Mouse (Mus musculus) Patski (cell line): ENCODE results near the gene Fam180a. TPM values are rescaled to one million over a fixed set of nuclear protein-coding genes. Genes with fewer than 3 reads are reported as not detected.

Experiments
- ATAC-seq: fragments of 100-300 bp; one replicate; pipeline ENCODE4 v1.8.0; 2021
- CTCF ChIA-PET: fragments of 350-600 bp; sonication (Branson Sonifier 250); formaldehyde crosslinking; loops from one replicate; lab custom pipeline; 2022; ENCODE audit warnings: inconsistent platforms; lab: Charles Lee
- POLR2A ChIA-PET: fragments of 350-600 bp; sonication (Branson Sonifier 250); formaldehyde crosslinking; loops from one replicate; lab custom pipeline; 2022; ENCODE audit warnings: antibody characterized with exemption, inconsistent platforms; lab: Charles Lee
- DNase-seq: peaks from one replicate; pipeline ENCODE4 v3.0.0-alpha.2; 2011; ENCODE audit warnings: low read depth, low spot score
- H3K27me3 ChIP-seq: fragments of 371-371 bp; one replicate; pipeline ENCODE4 v1.5.1; 2021
- CTCF ChIP-seq: fragments of 100-300 bp; IDR thresholded peaks from one replicate; pipeline ENCODE4 v1.5.1; 2021
- in situ Hi-C: fragments of 300-500 bp; cut with MboI; formaldehyde crosslinking; loops from 3 replicates; pipeline ENCODE4 v1.11.1; 2018; ENCODE audit warnings: low pct_unique_long_range_greater_than_20kb, mixed read lengths
- polyA plus RNA-seq: library from polyadenylated mRNA; unstranded; gene quantifications from one replicate; pipeline ENCODE4 v1.2.3, GENCODE M21; 2021

The Fam180a gene
- polyA plus RNA-seq, 1 experiment from 2014 or later, result not detected

GRCm38 (mm10) chr6:35297001-35297400 is 28.9 kb downstream of the Fam180a start:
- DNase-seq (no peak), ATAC-seq (no peak)
- H3K27me3 ChIP-seq, result no peaks in the 10 kb centered on the region
- in situ Hi-C loops, result no loop called here
- no peak for TF ChIP-seq CTCF
- ChIA-PET CTCF (interaction anchor here (1.0 to 2.2 kb wide), 3 partner anchors 9 to 51 kb away, joined by 3 to 11 read pairs (median 4); no protein-coding TSS in a partner anchor), POLR2A (no interaction called here)

- DNase-seq (no peak), ATAC-seq (no peak)
- no peak for TF ChIP-seq CTCF
- POLR2A ChIA-PET, result no interaction called here
- H3K27me3 ChIP-seq, result no peaks in the 10 kb centered on the region
- CTCF ChIA-PET, result interaction anchor here (2.2 kb wide), 1 partner anchor 26 kb away, joined by 4 read pairs; no protein-coding TSS in a partner anchor
- in situ Hi-C loops, result no loop called here
These were observed 31.0 kb downstream of the Fam180a start for GRCm38 (mm10) chr6:35294964-35295363.

GRCm38 (mm10) chr6:35289676-35290075 is 36.3 kb downstream of the Fam180a start:
- no peak for TF ChIP-seq CTCF
- DNase-seq (no peak), ATAC-seq (no peak)
- no peaks in the 10 kb centered on the region for H3K27me3 ChIP-seq
- CTCF ChIA-PET, result no interaction called here
- in situ Hi-C loops, result loop anchor here (10.0 kb wide), 1 partner anchor 85 kb away; no protein-coding TSS in a partner anchor
- POLR2A ChIA-PET, result no interaction called here

GRCm38 (mm10) chr6:35288920-35289319 is 37.0 kb downstream of the Fam180a start:
- ChIA-PET CTCF (interaction anchor here (1.0 to 2.4 kb wide), 4 partner anchors 9 to 92 kb away, joined by 3 to 13 read pairs (median 7); no protein-coding TSS in a partner anchor), POLR2A (no interaction called here)
- ATAC-seq (no peak), DNase-seq (no peak)
- TF ChIP-seq CTCF, result no peak
- in situ Hi-C loops, result loop anchor here (10.0 kb wide), 1 partner anchor 86 kb away; no protein-coding TSS in a partner anchor
- no peaks in the 10 kb centered on the region for H3K27me3 ChIP-seq

DNA sequence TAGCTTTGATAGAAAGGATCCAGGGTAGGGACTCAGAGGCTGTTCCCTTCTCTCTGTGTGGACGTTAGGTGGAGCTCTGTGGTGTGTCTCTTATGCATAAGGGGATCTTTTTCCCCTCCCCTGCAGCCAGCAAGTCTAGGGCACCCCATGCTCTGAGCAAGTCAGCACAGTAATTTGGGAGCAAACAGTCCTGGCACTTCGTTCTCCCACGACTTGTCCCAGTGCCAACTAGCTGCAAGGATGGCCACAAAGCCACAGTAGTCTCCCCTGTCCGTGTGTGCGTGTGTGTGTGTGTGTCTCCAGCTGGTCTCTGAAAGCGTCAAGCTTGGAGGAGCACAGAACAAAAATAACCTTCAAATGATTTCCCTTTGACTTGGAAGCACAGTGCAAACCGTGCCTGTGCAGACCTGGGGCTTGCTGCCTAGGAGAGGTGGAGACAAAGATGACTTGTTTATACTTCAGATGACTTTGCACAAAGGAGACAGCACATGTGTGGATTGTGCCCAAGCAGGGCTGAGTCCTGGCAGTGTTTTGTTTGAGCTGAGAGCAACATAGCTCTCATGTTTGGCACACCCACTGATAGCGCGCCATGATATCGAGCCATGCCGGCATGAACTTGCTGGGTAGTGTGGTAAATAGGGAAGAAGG is 37.7 kb downstream of the Fam180a start:
- H3K27me3 ChIP-seq, result no peaks in the 10 kb centered on the region
- peak; percentile 58 for TF ChIP-seq CTCF
- ChIA-PET CTCF (interaction anchor here (0.8 to 2.4 kb wide), 7 partner anchors 10 to 99 kb away, joined by 3 to 13 read pairs (median 5); no protein-coding TSS in a partner anchor), POLR2A (interaction anchor here (1.2 kb wide), 1 partner anchor 90 kb away, joined by 3 read pairs; no protein-coding TSS in a partner anchor)
- DNase-seq (peak; percentile 91), ATAC-seq (peak; percentile 91)
- in situ Hi-C loops, result loop anchor here (10.0 kb wide), 1 partner anchor 87 kb away; no protein-coding TSS in a partner anchor

- in situ Hi-C loops, result no loop called here
- DNase-seq (no peak), ATAC-seq (no peak)
- POLR2A ChIA-PET, result no interaction called here
- TF ChIP-seq CTCF, result no peak
- no peaks in the 10 kb centered on the region for H3K27me3 ChIP-seq
- CTCF ChIA-PET, result interaction anchor here (0.8 kb wide), 1 partner anchor 288 kb away, joined by 3 read pairs; no protein-coding TSS in a partner anchor
These were observed 46.6 kb downstream of the Fam180a start for GRCm38 (mm10) chr6:35279306-35279705.

GRCm38 (mm10) chr6:35277903-35278587 is 47.9 kb downstream of the Fam180a start:
- ChIA-PET POLR2A (no interaction called here), CTCF (no interaction called here)
- no peaks in the 10 kb centered on the region for H3K27me3 ChIP-seq
- ATAC-seq (no peak), DNase-seq (no peak)
- in situ Hi-C loops, result no loop called here
- no peak for TF ChIP-seq CTCF

DNA sequence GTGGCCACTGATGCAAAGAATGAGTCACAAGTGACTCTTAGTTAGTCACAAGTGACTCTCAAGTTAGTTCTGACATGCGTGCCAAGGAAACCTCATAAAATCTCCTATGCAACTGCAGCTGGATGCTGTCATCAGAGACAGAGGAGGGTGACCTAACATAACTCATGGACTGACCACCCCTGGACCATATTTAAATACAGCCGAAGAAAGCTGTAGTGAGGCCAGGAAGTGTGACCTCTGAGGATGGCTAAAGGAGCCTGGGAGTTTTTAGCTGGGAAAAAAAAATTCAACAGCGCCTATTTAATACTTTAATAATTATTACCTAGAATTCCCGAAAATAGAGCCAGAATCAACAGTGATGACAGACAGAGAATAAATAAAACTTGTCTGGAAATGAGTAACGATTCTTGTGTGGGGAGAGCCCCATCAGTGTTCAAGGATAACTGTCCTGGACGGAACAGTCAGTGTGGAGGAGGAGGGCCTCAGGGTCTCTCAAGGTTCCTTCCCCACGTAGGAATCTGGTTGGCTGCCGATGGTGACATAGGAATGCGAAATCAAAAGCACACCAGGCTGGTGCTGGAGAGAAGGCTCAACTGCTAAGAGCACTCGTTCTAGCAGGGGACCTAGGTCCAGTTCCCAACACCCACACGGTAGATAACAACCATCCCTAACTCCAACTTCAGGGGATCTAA is 52.4 kb downstream of the Fam180a start:
- no peaks in the 10 kb centered on the region for H3K27me3 ChIP-seq
- ChIA-PET POLR2A (no interaction called here), CTCF (interaction anchor here (1.1 kb wide), 1 partner anchor 9 kb away, joined by 4 read pairs; no protein-coding TSS in a partner anchor)
- peak; percentile 85 for ATAC-seq
- in situ Hi-C loops, result no loop called here
- peak; percentile 84 for DNase-seq
- TF ChIP-seq CTCF, result no peak

DNA sequence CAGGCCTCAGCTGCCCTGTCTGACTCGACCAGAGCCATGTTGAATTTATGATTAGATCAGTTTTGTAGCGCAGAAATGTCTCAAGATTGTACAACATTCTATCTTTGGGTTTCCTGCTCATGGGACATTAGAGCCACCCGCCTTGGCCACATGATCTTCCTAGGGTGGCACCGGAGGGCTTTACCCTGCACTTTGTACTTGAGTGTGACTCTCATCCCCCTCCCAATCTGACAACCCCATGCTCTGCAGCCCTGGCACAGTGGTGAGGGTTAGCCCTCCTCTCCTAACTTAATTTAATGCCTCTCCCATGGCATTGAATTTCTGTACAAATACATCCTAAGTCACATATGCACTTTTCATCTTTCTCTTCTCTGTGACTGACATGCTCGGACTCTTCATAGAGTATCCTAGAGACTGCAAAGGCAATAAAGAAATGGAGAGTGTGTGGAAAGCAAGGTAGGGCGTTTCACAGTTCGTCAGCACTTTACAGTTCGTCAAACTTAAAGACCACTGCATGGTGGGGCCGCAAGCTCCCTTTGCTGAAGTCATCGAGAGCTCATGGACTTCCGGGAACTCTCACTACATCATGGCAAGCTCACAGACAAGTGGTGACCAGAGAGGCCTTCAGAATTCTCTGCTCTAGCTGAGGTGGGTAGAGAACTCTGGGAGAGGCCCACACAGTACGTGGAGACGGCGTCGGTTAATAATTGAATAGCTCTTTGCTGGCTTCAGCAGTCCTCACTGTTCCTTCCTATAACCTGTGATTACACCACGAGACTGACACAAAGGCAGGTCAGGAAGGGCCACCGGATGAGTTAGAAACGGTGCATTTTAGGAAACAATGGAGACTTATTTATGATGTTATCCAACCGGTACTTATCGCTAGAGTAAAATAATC is 53.8 kb downstream of the Fam180a start:
- CTCF ChIA-PET, result interaction anchor here (0.8 to 1.3 kb wide), 3 partner anchors 11 to 295 kb away, joined by 3 to 6 read pairs (median 4); no protein-coding TSS in a partner anchor
- no peaks in the 10 kb centered on the region for H3K27me3 ChIP-seq
- POLR2A ChIA-PET, result no interaction called here
- DNase-seq, result no peak
- TF ChIP-seq CTCF, result no peak
- in situ Hi-C loops, result no loop called here
- ATAC-seq, result no peak
